Mouse (Mus musculus) monocyte, adult 2 months (primary cell): ENCODE data around the gene Abca15.
"Not testable (repeated sequence)": the region's sequence is repeated elsewhere in the genome, so short reads cannot be mapped to it uniquely, and the experiment has no call there.

Experiments used
- DNase-seq, 2 experiments: peaks; one replicate each; pipeline ENCODE4 v3.0.0; 2022; ENCODE audit warnings: low spot score in 2 of 2, low read depth in 1 of 2

Abca15 gene

GRCm38 (mm10) chr7:120328087-120328793 is at the start of gene Abca15:
Gene Abca15 (plus strand): TSS chr7:120328670.
- no peak for DNase-seq

GRCm38 (mm10) chr7:120285286-120285685 is 43.2 kb upstream of the Abca15 start:
- no peak for DNase-seq

DNA sequence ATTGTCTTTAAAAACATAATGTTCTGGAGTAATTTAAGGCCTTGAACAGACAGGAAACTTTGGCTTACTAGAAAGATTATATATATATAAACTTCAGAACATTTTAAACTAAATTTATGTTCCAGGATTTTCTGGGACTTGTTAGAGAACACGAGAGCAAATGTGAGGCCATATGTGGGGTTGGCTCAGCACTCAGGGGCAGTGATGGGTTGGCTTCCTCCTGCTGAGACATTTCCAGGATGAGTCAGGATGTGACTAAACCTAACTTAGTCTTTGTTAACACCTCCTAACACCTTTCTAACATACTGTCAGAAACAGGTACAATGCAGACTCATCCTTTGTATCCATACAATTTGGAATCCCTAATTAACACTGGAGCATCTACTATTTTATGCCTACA is 12.4 kb upstream of the Abca15 start:
- no peak for DNase-seq

DNA sequence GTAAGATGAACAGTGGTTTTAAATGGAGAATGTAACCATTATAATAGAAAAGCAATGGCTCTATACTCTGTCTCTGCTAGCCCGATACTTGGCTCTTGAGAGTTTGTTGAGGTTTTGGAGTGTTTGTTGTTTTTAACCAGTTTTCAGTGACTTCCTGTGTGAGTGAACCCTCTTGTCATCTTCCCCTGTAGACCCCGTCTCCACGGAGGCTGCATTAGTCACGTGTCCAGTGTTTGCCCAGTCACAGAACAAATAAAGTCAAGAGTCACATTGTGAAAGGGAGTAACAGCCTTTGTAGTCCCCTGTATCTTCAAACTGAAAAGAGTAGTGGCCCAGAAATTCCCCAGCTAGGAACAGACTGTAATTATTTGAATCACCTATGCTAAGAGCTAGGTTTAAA is 5.5 kb upstream of the Abca15 start:
- no peak for DNase-seq

DNA sequence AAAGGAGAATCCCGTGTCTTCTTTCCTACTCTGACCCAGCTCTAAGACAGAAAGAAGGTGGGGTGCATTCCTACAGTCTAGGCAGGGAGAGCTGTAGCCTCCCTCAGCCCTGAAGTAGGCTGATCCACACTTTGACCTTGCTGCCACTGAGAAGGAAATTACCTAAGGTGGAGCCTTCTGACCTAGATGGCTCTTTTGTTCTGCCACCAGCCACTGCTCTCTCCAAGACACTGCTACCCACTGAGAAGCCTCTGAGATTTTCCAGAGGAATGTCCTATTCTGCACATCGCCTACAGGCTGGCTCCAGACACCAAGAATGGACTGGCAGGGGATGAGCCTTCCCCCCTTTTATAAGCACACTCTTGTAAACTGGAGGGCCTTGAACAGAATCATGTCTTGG is 2.6 kb upstream of the Abca15 start:
- not testable (repeated sequence) for DNase-seq

GRCm38 (mm10) chr7:120327220-120328073 is 1.0 kb upstream of the Abca15 start:
- no peak for DNase-seq

GRCm38 (mm10) chr7:120361159-120361558 is 32.7 kb downstream of the Abca15 start:
- DNase-seq: no peak

DNA sequence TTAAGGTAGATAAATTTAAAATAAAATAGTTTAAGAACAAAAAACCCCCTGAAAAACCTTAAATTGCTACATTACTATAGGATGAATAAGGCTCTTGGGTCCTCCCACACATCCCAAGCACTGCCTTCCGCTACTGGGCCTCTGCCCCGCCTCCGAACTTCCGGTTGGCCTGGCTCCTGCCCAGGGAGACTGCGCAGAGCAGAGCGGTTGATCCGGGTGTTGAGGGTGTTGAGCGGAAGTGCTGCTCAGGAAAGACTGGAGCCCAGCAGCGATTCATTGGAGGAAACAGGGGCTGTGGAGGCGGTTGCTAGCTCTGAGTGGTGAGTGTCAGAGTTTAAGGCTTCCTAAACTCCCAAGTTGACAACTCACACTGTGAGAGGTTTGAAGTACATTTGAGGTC is 81.0 kb downstream of the Abca15 start, which contains the start of gene Abca16:
Gene Abca16, plus strand, starts transcription at position 201 of the 400 bp plus-strand sequence.
- DNase-seq: no peak

GRCm38 (mm10) chr7:120412391-120412790 is 83.9 kb downstream of the Abca15 start:
- no peak for DNase-seq

GRCm38 (mm10) chr7:120426625-120427024 is 98.2 kb downstream of the Abca15 start:
- DNase-seq: no peak

DNA sequence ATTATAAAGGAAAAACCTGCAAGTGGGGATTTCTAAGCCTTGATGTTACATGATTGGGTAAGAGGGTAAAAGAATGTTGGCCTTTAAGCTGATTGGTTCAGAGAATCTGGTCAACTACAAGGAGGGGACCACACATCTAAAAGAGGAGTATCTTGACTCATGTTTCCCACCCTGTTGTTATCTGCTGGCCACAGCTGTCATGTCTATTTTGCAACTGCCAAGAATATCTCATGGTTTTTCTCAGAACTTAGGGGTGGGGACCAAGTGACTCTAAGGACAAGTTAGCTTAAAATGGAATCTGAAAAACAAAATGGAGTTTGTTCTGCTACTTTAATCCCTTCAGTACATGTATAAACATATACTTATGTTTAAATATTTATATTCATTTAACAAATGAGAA is 103.0 kb downstream of the Abca15 start:
- no peak for DNase-seq
